Mouse (Mus musculus) adrenal gland, adult 2 months (tissue): ENCODE measurements around the gene Cpa5. TPM values are rescaled to one million over a fixed set of nuclear protein-coding genes. Genes with fewer than 3 reads are reported as not detected.

Experiments used
- polyA plus RNA-seq: library from polyadenylated mRNA; depleted of rRNA; stranded (reverse); fragments of >200 nt; gene quantifications from 2 replicates; pipeline ENCODE4 v1.2.3, GENCODE M21; 2012; rRNA removed
- total RNA-seq, 2 experiments: library from RNA; stranded (reverse); gene quantifications; 2 replicates each; pipeline ENCODE4 v1.2.3; 2021

The Cpa5 gene
- total and polyA plus RNA-seq, 3 experiments, result not detected

Other genes starting within 250 kb of the Cpa5 start
- 10 to 100 TPM; 19.6 to 21.7 TPM for gene Zc3hc1, start 220.0 kb upstream of the Cpa5 start, total RNA-seq
- gene Zc3hc1, start 220.0 kb upstream of the Cpa5 start, polyA plus RNA-seq, result 16.9 and 18.1 TPM in 2 replicates
- 10 to 100 TPM; 57.8 to 75.6 TPM for gene Klhdc10, start 209.1 kb upstream of the Cpa5 start, total RNA-seq
- gene Klhdc10, start 209.1 kb upstream of the Cpa5 start, polyA plus RNA-seq, result 14.1 and 15.7 TPM in 2 replicates
- gene Tmem209, start 101.2 kb upstream of the Cpa5 start, total RNA-seq, result 10 to 100 TPM; 24.2 to 28.0 TPM
- gene Tmem209, start 101.2 kb upstream of the Cpa5 start, polyA plus RNA-seq, result 32.8 and 43.3 TPM in 2 replicates
- gene Ssmem1, start 101.2 kb upstream of the Cpa5 start, total RNA-seq, result under 1 TPM in 1 of 2 experiments, not detected in 1; 0.28 TPM
- not detected in 2 replicates for gene Ssmem1, start 101.2 kb upstream of the Cpa5 start, polyA plus RNA-seq
- gene Cpa2, start 69.4 kb upstream of the Cpa5 start, total RNA-seq, result under 1 TPM; 0.69 to 0.98 TPM
- gene Cpa2, start 69.4 kb upstream of the Cpa5 start, polyA plus RNA-seq, result 0.10 TPM in 1 of 2 replicates, not detected in the other
- 1 to 10 TPM; 1.6 to 2.1 TPM for gene Cpa4, start 42.6 kb upstream of the Cpa5 start, total RNA-seq
- 0.94 and 1.1 TPM in 2 replicates for gene Cpa4, start 42.6 kb upstream of the Cpa5 start, polyA plus RNA-seq
- not detected for gene Cpa1, start 28.2 kb downstream of the Cpa5 start, total RNA-seq
- not detected in 2 replicates for gene Cpa1, start 28.2 kb downstream of the Cpa5 start, polyA plus RNA-seq
- gene Cep41, start 82.7 kb downstream of the Cpa5 start, total RNA-seq, result 1 to 10 TPM; 5.9 to 9.3 TPM
- gene Cep41, start 82.7 kb downstream of the Cpa5 start, polyA plus RNA-seq, result 3.4 and 4.5 TPM in 2 replicates
- gene Mest, start 112.5 kb downstream of the Cpa5 start, total RNA-seq, result 10 to 100 TPM; 32.3 to 58.6 TPM
- gene Mest, start 112.5 kb downstream of the Cpa5 start, polyA plus RNA-seq, result 209 and 411 TPM in 2 replicates